Mouse (Mus musculus): ENCODE data around the gene Meis1.

GRCm38 (mm10) chr11:18906866-18907265, 111.9 kb downstream of the Meis1 start:
- TF ChIP-seq CTCF (IDR thresholded peaks at IDR 0.05; ENCODE audit: low read depth, low read length) (no peak), POLR2AphosphoS5 (IDR thresholded peaks at IDR 0.05; ENCODE audit: insufficient replicate concordance, low read depth, low read length) (no peak)
